Mouse (Mus musculus) CH12.LX (cell line): Measurements from ENCODE around the gene Csrnp1. TPM values are rescaled to one million over a fixed set of nuclear protein-coding genes. Genes with fewer than 3 reads are reported as not detected.

Experiments
- DNase-seq: peaks from one replicate; pipeline ENCODE4 v3.0.0-alpha.2; 2013; ENCODE audit errors: extremely low read depth
- H3K27ac ChIP-seq: 2 replicates; pipeline ENCODE4 v1.5.1; 2012; ENCODE audit warnings: low read depth, mild to moderate bottlenecking, control low read depth, moderate library complexity; ENCODE audit not compliant: insufficient read depth
- H3K27me3 ChIP-seq: replicated peaks from 2 replicates; pipeline ENCODE3; 2012; ENCODE audit warnings: inconsistent platforms
- H3K36me3 ChIP-seq, 2 experiments: replicated peaks in 1 of 2; 2 replicates each; pipeline versions ENCODE3 to v1.6.1; 2012; ENCODE audit warnings: inconsistent platforms in 1 of 2, low read length in 1 of 2, mild to moderate bottlenecking in 1 of 2, mixed read lengths in 1 of 2, moderate library complexity in 1 of 2; ENCODE audit not compliant: control insufficient read depth in 1 of 2, insufficient read depth in 1 of 2
- H3K4me1 ChIP-seq, 2 experiments: 2 replicates each; pipeline ENCODE4 v1.6.1; 2012; ENCODE audit warnings: inconsistent platforms in 1 of 2, moderate library complexity in 1 of 2; ENCODE audit not compliant: insufficient read depth in 2 of 2, control insufficient read depth in 1 of 2
- H3K4me2 ChIP-seq: 2 replicates; pipeline ENCODE4 v1.6.1; 2012; ENCODE audit warnings: low read depth, mild to moderate bottlenecking, control low read depth; ENCODE audit not compliant: poor library complexity, insufficient read depth, severe bottlenecking
- H3K4me3 ChIP-seq, 3 experiments: fragments of 150-350 bp in 1 of 3; sonication (generic) in 1 of 3; replicated peaks in 1 of 3; 2 replicates each; pipeline versions ENCODE3 to v1.5.1; 2011 to 2012; ENCODE audit warnings: low read depth in 2 of 3, low read length in 2 of 3, mild to moderate bottlenecking in 2 of 3, moderate library complexity in 2 of 3, control low read depth in 1 of 3, improper control_type of control experiment in 1 of 3, inconsistent platforms in 1 of 3, mixed read lengths in 1 of 3; ENCODE audit not compliant: poor library complexity in 1 of 3
- H3K79me2 ChIP-seq: replicated peaks from 2 replicates; pipeline ENCODE4 v1.6.1; 2012; ENCODE audit warnings: mild to moderate bottlenecking, moderate library complexity; ENCODE audit not compliant: control insufficient read depth, poor library complexity, insufficient read depth, severe bottlenecking; ENCODE audit errors: extremely low read depth
- H3K9ac ChIP-seq: 2 replicates; pipeline ENCODE4 v1.6.1; 2012; ENCODE audit warnings: low read depth, mild to moderate bottlenecking, control low read depth, moderate library complexity; ENCODE audit not compliant: insufficient read depth
- H3K9me3 ChIP-seq: replicated peaks from 2 replicates; pipeline ENCODE3; 2012; ENCODE audit warnings: low read length, inconsistent platforms, mixed read lengths
- CHD1 ChIP-seq: IDR thresholded peaks from 2 replicates; pipeline ENCODE4 v1.6.1; 2012; ENCODE audit warnings: low read depth, low read length, improper control_type of control experiment, inconsistent platforms
- CHD2 ChIP-seq: IDR thresholded peaks from 2 replicates; pipeline ENCODE4 v1.6.1; 2011; ENCODE audit warnings: low read length, improper control_type of control experiment
- E2F4 ChIP-seq: IDR thresholded peaks from 2 replicates; pipeline ENCODE4 v1.6.1; 2011; ENCODE audit warnings: low read depth, low read length, improper control_type of control experiment; ENCODE audit not compliant: insufficient replicate concordance
- ETS1 ChIP-seq: conservative IDR thresholded peaks from 2 replicates; pipeline ENCODE4 v1.6.1; 2012; ENCODE audit warnings: low read depth, mild to moderate bottlenecking, inconsistent platforms, low read length, improper control_type of control experiment, moderate library complexity
- GABPA ChIP-seq: IDR thresholded peaks from 2 replicates; pipeline ENCODE4 v1.6.1; 2012; ENCODE audit warnings: low read depth, low read length, improper control_type of control experiment, inconsistent platforms; ENCODE audit not compliant: insufficient replicate concordance
- JUN ChIP-seq: IDR thresholded peaks from 2 replicates; pipeline ENCODE4 v1.6.1; 2011; ENCODE audit warnings: low read depth, mild to moderate bottlenecking, low read length, improper control_type of control experiment, moderate library complexity; ENCODE audit not compliant: insufficient read depth
- JUND ChIP-seq: conservative IDR thresholded peaks from 2 replicates; pipeline ENCODE4 v1.6.1; 2011; ENCODE audit warnings: low read depth, low read length, improper control_type of control experiment
- MYC ChIP-seq: IDR thresholded peaks from 2 replicates; pipeline ENCODE4 v1.6.1; 2011; ENCODE audit warnings: low read depth, mild to moderate bottlenecking, improper control_type of control experiment, low read length
- NELFE ChIP-seq: IDR thresholded peaks from 2 replicates; pipeline ENCODE4 v1.6.1; 2011; ENCODE audit warnings: low read depth, low read length, improper control_type of control experiment
- PAX5 ChIP-seq: IDR thresholded peaks from 2 replicates; pipeline ENCODE4 v1.6.1; 2012; ENCODE audit warnings: low read length, inconsistent platforms, mixed read lengths
- RAD21 ChIP-seq: IDR thresholded peaks from 2 replicates; pipeline ENCODE4 v1.6.1; 2011; ENCODE audit warnings: low read depth, mild to moderate bottlenecking, low read length, improper control_type of control experiment, moderate library complexity
- RCOR1 ChIP-seq: conservative IDR thresholded peaks from 2 replicates; pipeline ENCODE4 v1.6.1; 2012; ENCODE audit warnings: low read depth, mild to moderate bottlenecking, inconsistent platforms, low read length, improper control_type of control experiment
- SIN3A ChIP-seq: IDR thresholded peaks from 2 replicates; pipeline ENCODE4 v1.6.1; 2012; ENCODE audit warnings: low read length, improper control_type of control experiment, inconsistent platforms
- SMC3 ChIP-seq: IDR thresholded peaks from 2 replicates; pipeline ENCODE4 v1.6.1; 2011; ENCODE audit warnings: low read depth, low read length, improper control_type of control experiment
- TCF12 ChIP-seq: IDR thresholded peaks from 2 replicates; pipeline ENCODE4 v1.6.1; 2014; ENCODE audit warnings: low read depth, mild to moderate bottlenecking, inconsistent platforms, low read length, improper control_type of control experiment
- UBTF ChIP-seq: IDR thresholded peaks from 2 replicates; pipeline ENCODE4 v1.6.1; 2012; ENCODE audit warnings: low read depth, mild to moderate bottlenecking, inconsistent platforms, low read length, improper control_type of control experiment, moderate library complexity
- USF1 ChIP-seq: IDR thresholded peaks from 2 replicates; pipeline ENCODE4 v1.6.1; 2014; ENCODE audit warnings: low read depth, mild to moderate bottlenecking, inconsistent platforms, low read length, improper control_type of control experiment
- ZKSCAN1 ChIP-seq: IDR thresholded peaks from 2 replicates; pipeline ENCODE4 v1.6.1; 2012; ENCODE audit warnings: low read depth, inconsistent platforms, low read length, improper control_type of control experiment, borderline replicate concordance
- ZMIZ1 ChIP-seq: IDR thresholded peaks from 2 replicates; pipeline ENCODE4 v1.6.1; 2012; ENCODE audit warnings: low read depth, mild to moderate bottlenecking, inconsistent platforms, low read length, improper control_type of control experiment
- dilution Hi-C: fragments of 300-500 bp; cut with MboI; formaldehyde crosslinking; loops from 2 replicates; pipeline ENCODE4 v1.14.3; 2020; ENCODE audit warnings: low sequenced_read_pairs; ENCODE audit not compliant: extremely low pct_unique_long_range_greater_than_20kb, extremely low pct_ligation_motif_present
- in situ Hi-C: fragments of 300-500 bp; cut with MboI; formaldehyde crosslinking; loops from 3 replicates; pipeline ENCODE4 v1.14.3; 2019; ENCODE audit warnings: low sequenced_read_pairs, low pct_ligation_motif_present, low pct_unique_long_range_greater_than_20kb, mixed read lengths
- polyA plus RNA-seq: library from polyadenylated mRNA; unstranded; fragments of >175 nt; gene quantifications from 2 replicates; pipeline ENCODE4 v1.2.1, GENCODE M21; 2012; ENCODE audit warnings: low read depth; ENCODE audit not compliant: insufficient read length
- total RNA-seq, 2 experiments: library from RNA; depleted of rRNA; stranded (reverse); fragments of 300-350 nt in 1 of 2; fragments of >200 nt in 1 of 2; gene quantifications; 2 replicates each; pipeline ENCODE4 v1.2.3; 2012 to 2014

The Csrnp1 gene
- total and polyA plus RNA-seq, 3 experiments, result 7.8 to 15.5 (median 8.6) TPM

GRCm38 (mm10) chr9:120009871-120010270 lies 25.4 kb upstream of the Csrnp1 start:
- no peak overlapping the region for H3K27ac ChIP-seq
- no peaks in the 10 kb centered on the region for H3K79me2 ChIP-seq
- H3K4me1 ChIP-seq, result peaks cover 0 to 27% of the 10 kb centered on the region in 2 experiments; a peak in 2 of 4 replicates
- H3K9ac ChIP-seq, result no peak overlapping the region
- dilution Hi-C loops, result no loop called here
- H3K27me3 ChIP-seq, result peaks cover 58% of the 10 kb centered on the region
- in situ Hi-C loops, result no loop called here
- no peak overlapping the region for H3K4me3 ChIP-seq
- H3K36me3 ChIP-seq, result no peaks in the 10 kb centered on the region
- no peak for TF ChIP-seq CHD1
- no peak for TF ChIP-seq TCF12
- DNase-seq, result no peak
- peaks cover 13% of the 10 kb centered on the region for H3K9me3 ChIP-seq
- H3K4me2 ChIP-seq, result no peak overlapping the region

GRCm38 (mm10) chr9:120009226-120009841 lies 24.9 kb upstream of the Csrnp1 start:
- H3K4me1 ChIP-seq, result peaks cover 0 to 27% of the 10 kb centered on the region in 2 experiments; a peak in 2 of 4 replicates
- in situ Hi-C loops, result no loop called here
- H3K36me3 ChIP-seq, result no peaks in the 10 kb centered on the region
- H3K27me3 ChIP-seq, result peaks cover 52% of the 10 kb centered on the region
- no peaks in the 10 kb centered on the region for H3K79me2 ChIP-seq
- peaks cover 13% of the 10 kb centered on the region for H3K9me3 ChIP-seq
- no peak overlapping the region for H3K4me3 ChIP-seq
- TF ChIP-seq UBTF, result no peak
- no peak for TF ChIP-seq NELFE
- no peak for TF ChIP-seq MYC
- TF ChIP-seq TCF12, result no peak
- no peak for TF ChIP-seq RAD21
- TF ChIP-seq E2F4, result no peak
- no peak for TF ChIP-seq JUND
- no peak for TF ChIP-seq ETS1
- TF ChIP-seq ZMIZ1, result no peak
- TF ChIP-seq RCOR1, result no peak
- no peak for TF ChIP-seq JUN
- no peak for TF ChIP-seq CHD1
- no peak for TF ChIP-seq ZKSCAN1
- no peak for TF ChIP-seq SIN3A
- TF ChIP-seq CHD2, result no peak
- no peak for TF ChIP-seq GABPA
- no peak for TF ChIP-seq SMC3
- no peak for TF ChIP-seq PAX5
- no peak for TF ChIP-seq USF1
- H3K27ac ChIP-seq, result no peak overlapping the region
- no peak overlapping the region for H3K4me2 ChIP-seq
- no peak for DNase-seq
- dilution Hi-C loops, result no loop called here
- H3K9ac ChIP-seq, result no peak overlapping the region
